Mouse (Mus musculus): Measurements from ENCODE around the gene Cop1. TPM values are rescaled to one million over a fixed set of nuclear protein-coding genes. Genes with fewer than 3 reads are reported as not detected.

The Cop1 gene
- total RNA-seq, 2 experiments from 2014 or later, result 153 to 160 TPM

Small RNA genes within 50 kb of the gene (microRNA-seq; reads per million reads assigned to microRNA genes)
- 853 to 1,041 reads per million in 2 experiments for gene Mir1843b
